Mouse (Mus musculus): Measurements from ENCODE around the gene Krtap4-2. TPM values are rescaled to one million over a fixed set of nuclear protein-coding genes. Genes with fewer than 3 reads are reported as not detected.

Krtap4-2 gene
- total RNA-seq, 2 experiments from 2014 or later, result not detected

DNA sequence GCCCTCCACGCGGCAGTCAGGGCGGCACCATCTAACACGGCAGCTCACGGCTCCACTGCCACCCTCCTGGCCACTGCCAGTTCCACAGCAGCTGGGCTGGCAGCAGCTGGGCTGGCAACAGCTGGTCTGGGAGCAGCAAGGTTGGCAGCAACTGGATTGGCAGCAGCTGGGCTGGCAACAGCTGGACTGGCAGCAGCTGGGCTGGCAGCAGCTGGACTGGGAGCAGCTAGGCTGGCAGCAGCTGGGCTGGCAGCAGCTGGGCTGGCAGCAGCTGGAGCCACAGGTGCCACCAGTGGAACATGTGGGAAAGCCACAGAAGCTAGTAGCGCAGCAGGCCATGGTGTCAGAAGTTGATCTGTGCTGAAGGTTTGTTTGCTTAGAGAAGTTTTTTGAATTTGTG is 43.9 kb downstream of the Krtap4-2 start, which contains the start of gene Krtap1-3:
Krtap1-3 (minus strand) TSS at position 359 of the 400 bp plus-strand sequence.
- no peak for DNase-seq (ENCODE audit: low spot score in 2 of 2)

DNA sequence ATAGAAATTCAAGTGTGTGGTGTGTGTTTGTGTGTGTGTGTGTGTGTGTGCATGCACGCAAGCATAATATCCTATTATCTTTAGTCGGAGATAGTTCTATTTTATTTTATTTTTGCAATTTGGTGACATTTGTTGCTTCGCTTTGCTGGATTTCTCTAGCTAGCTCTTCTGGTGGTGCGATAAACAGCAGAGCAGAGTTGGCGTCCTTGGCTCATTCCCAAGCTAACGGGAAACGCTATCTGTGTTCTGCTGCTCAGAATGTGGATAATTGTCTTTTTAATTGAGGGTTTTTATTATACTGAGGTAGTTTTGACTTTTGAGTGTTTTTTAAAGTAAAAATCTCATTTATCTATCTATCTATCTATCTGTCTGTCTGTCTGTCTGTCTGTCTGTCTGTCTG is 49.8 kb downstream of the Krtap4-2 start:
- no peak for DNase-seq (ENCODE audit: low spot score in 2 of 2)

Other genes with a start within 250 kb of the Krtap4-2 start
- 1 to 10 TPM; 4.9 to 9.9 TPM for gene Krt10, start 245.7 kb downstream of the Krtap4-2 start, total RNA-seq (2021)
- not detected for gene Krt12, start 212.8 kb downstream of the Krtap4-2 start, total RNA-seq (2021)
- gene Krt20, start 196.9 kb downstream of the Krtap4-2 start, total RNA-seq (2021), result 1 to 10 TPM; 2.4 to 2.7 TPM
- 1 to 10 TPM in 1 of 2 experiments, under 1 TPM in 1; 0.62 to 3.1 TPM for gene Krt23, start 141.9 kb downstream of the Krtap4-2 start, total RNA-seq (2021)
- not detected for gene Krt39, start 113.7 kb downstream of the Krtap4-2 start, total RNA-seq (2021)
- not detected for gene Krt40, start 91.9 kb downstream of the Krtap4-2 start, total RNA-seq (2021)
- not detected for gene Krtap3-3, start 84.2 kb downstream of the Krtap4-2 start, total RNA-seq (2021)
- gene Krtap3-2, start 78.2 kb downstream of the Krtap4-2 start, total RNA-seq (2021), result not detected
- gene Gm11939, start 75.6 kb downstream of the Krtap4-2 start, total RNA-seq (2021), result not detected
- gene Krtap3-1, start 68.5 kb downstream of the Krtap4-2 start, total RNA-seq (2021), result not detected
- not detected for gene Krtap1-5, start 54.1 kb downstream of the Krtap4-2 start, total RNA-seq (2021)
- not detected for gene Krtap1-4, start 51.4 kb downstream of the Krtap4-2 start, total RNA-seq (2021)
- not detected for gene Krtap1-3, start 43.7 kb downstream of the Krtap4-2 start, total RNA-seq (2021)
- not detected for gene Krtap9-3, start 37.0 kb downstream of the Krtap4-2 start, total RNA-seq (2021)
- not detected for gene Gm11938, start 31.8 kb downstream of the Krtap4-2 start, total RNA-seq (2021)
- gene Gm11937, start 24.9 kb downstream of the Krtap4-2 start, total RNA-seq (2021), result not detected
- not detected for gene Krtap2-4, start 20.2 kb downstream of the Krtap4-2 start, total RNA-seq (2021)
- gene Gm11562, start 14.6 kb downstream of the Krtap4-2 start, total RNA-seq (2021), result not detected
- gene Krtap4-1, start 6.8 kb downstream of the Krtap4-2 start, total RNA-seq (2021), result not detected
- gene Krtap4-7, start 9.0 kb upstream of the Krtap4-2 start, total RNA-seq (2021), result not detected
- gene Gm11555, start 15.2 kb upstream of the Krtap4-2 start, total RNA-seq (2021), result not detected
- gene Gm11563, start 23.9 kb upstream of the Krtap4-2 start, total RNA-seq (2021), result not detected
- not detected for gene Krtap4-6, start 30.9 kb upstream of the Krtap4-2 start, total RNA-seq (2021)
- gene Gm14190, start 55.7 kb upstream of the Krtap4-2 start, total RNA-seq (2021), result not detected
- not detected for gene Gm14180, start 99.2 kb upstream of the Krtap4-2 start, total RNA-seq (2021)
- not detected for gene Gm11595, start 137.8 kb upstream of the Krtap4-2 start, total RNA-seq (2021)
- not detected for gene Krtap4-8, start 145.6 kb upstream of the Krtap4-2 start, total RNA-seq (2021)
- not detected for gene Krtap4-9, start 150.1 kb upstream of the Krtap4-2 start, total RNA-seq (2021)
- gene Gm11596, start 158.4 kb upstream of the Krtap4-2 start, total RNA-seq (2021), result not detected
- not detected for gene Gm11569, start 163.8 kb upstream of the Krtap4-2 start, total RNA-seq (2021)
- gene Gm11554, start 169.4 kb upstream of the Krtap4-2 start, total RNA-seq (2021), result not detected
- not detected for gene Krtap4-13, start 174.8 kb upstream of the Krtap4-2 start, total RNA-seq (2021)
- gene Gm11564, start 180.6 kb upstream of the Krtap4-2 start, total RNA-seq (2021), result not detected
- not detected for gene 2300003K06Rik, start 203.0 kb upstream of the Krtap4-2 start, total RNA-seq (2021)
- gene Krtap4-16, start 216.5 kb upstream of the Krtap4-2 start, total RNA-seq (2021), result not detected
- gene Gm11568, start 222.8 kb upstream of the Krtap4-2 start, total RNA-seq (2021), result not detected
- not detected for gene Gm11559, start 229.4 kb upstream of the Krtap4-2 start, total RNA-seq (2021)
- not detected for gene Krtap9-1, start 238.3 kb upstream of the Krtap4-2 start, total RNA-seq (2021)
- gene Gm11567, start 244.1 kb upstream of the Krtap4-2 start, total RNA-seq (2021), result not detected